Mouse (Mus musculus) heart, postnatal 10 days (tissue): Measurements from ENCODE around the gene Hmg20b. TPM values are rescaled to one million over a fixed set of nuclear protein-coding genes. Genes with fewer than 3 reads are reported as not detected.

ENCODE experiments used
- DNase-seq, 2 experiments: peaks; one replicate each; pipeline ENCODE4 v3.0.0; 2021
- intact Hi-C: fragments of 180-260 bp; cut with DNase I; formaldehyde crosslinking; loops from one replicate; pipeline ENCODE4 v1.15.1; 2025
- total RNA-seq, 2 experiments: library from RNA; stranded (reverse); gene quantifications; 2 replicates each; pipeline ENCODE4 v1.2.3; 2021

Hmg20b gene
- total RNA-seq, result 100 to 1,000 TPM in 1 of 2 experiments, 10 to 100 TPM in 1; 88.1 to 105 TPM

DNA sequence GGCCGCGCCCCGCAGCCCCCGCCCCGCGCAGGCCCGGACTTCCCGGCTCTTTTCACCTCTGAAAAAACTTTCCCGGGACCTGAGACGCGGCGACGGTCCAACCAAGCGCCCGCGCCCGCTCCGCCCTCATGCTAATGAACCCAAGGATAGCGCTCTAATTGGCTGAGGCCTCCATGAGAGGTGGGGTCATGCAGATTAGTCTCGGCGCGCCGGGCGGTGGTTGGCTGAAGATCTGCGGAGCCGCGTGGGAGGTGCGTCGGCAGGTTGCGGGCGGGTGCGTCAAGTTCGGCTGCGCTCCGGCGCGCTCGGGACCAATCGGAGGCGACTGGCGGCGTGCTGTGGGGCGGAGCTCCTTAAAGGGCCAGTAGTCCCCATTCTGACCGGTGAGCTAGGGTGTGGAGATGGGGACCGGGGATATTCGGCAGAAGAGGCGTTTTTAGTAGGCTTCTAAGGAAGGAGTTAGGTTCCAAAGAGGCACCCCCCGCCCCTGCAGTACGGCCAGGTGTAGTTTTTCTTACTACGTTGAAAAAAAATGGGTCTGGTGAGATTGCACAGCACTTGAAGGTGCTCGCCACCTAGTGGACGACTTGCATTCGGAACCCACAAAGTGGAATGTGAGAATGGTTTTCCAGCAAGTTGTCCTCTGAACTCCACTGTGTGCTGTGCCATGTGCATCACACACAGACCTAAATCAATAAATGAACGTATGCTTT lies at the start of gene Hmg20b:
Gene Hmg20b (minus strand): TSS at position 130 of the 713 bp plus-strand sequence.
- DNase-seq, result peak; percentile 99 to 100
- intact Hi-C loops, result no loop called here

DNA sequence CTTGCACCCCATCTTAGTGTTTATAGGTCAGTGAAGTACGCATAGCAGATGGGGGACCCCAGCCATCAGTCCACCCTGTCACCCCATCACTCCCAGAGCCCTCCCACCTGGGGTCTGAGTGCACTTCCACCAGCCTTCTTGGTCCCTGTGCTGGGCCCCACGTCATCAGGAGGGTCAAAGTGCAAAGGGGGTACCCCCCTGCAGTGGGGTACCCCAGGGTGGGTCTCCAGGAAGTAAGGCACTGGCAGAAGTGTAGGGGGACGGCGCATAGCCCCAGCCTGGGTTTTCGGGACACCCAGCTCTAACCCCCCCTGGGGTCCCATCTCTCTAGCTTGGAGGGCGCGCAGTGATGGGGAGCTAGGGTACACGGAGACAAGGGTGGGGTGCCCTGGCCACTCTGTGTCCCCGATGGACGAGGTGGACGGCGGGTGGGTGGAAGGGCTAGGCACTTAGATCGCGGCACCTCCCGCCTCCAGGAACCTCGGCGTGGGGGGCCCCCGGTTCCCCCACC lies 49.6 kb upstream of the Hmg20b start:
- intact Hi-C loops, result no loop called here
- no peak for DNase-seq

- no peak for DNase-seq
- intact Hi-C loops, result no loop called here
Observed at GRCm38 (mm10) chr10:81399296-81399695, 49.0 kb upstream of the Hmg20b start.

DNA sequence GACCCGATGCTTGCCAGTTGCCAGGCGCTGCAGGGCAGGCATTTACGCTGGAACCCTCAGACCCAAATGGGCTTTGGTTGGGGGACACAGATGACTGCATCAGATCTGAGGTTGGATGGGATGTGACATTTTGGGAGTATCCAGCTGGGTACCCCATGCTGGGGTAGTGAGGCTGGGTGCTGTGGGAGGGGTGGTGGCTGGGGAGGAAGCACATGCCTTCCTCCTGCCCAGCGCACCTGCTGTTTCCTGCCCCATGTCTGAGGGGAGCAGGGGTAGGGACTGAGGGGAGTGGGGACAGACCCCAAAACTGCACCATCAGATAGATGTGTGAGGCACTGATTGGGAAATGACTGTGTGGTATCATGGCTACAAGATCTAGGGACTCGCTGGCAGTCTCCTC lies 46.5 kb upstream of the Hmg20b start:
- DNase-seq, result no peak
- intact Hi-C loops, result no loop called here

- intact Hi-C loops, result loop anchor here (2.0 kb wide), 1 partner anchor 45 kb away; no protein-coding TSS in a partner anchor
Observed at GRCm38 (mm10) chr10:81395865-81396264, 45.6 kb upstream of the Hmg20b start.

GRCm38 (mm10) chr10:81395127-81395526 lies 44.8 kb upstream of the Hmg20b start:
- intact Hi-C loops, result loop anchor here (2.0 kb wide), 1 partner anchor 46 kb away; no protein-coding TSS in a partner anchor
- peak; percentile 75 to 89 for DNase-seq

More at GRCm38 (mm10) chr10:81395865-81396264, 45.6 kb upstream of the Hmg20b start:
- no peak for DNase-seq

GRCm38 (mm10) chr10:81393456-81394063 lies 43.3 kb upstream of the Hmg20b start:
- peak; percentile 50 to 60 for DNase-seq
- intact Hi-C loops, result loop anchor here (2.0 kb wide), 1 partner anchor 47 kb away; no protein-coding TSS in a partner anchor

DNA sequence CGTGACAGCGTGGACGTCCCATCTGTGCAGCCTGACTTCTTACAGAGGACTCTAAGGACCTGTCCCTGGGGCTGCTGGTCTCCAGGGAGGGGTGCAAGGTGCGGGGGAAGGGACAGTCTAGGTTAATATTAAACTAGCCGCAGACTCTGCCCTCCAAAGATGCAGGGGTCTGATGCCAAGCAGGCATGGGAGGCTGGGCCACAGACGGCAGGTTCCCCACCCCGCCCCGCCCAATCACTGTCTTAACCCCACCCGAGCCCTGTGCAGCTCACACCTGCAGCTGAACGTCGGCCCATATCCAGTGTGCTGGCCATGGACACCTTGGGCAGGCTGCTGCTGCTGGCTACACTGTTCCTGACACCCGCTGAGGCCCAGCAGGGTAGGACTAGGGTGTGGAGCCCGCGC lies 42.5 kb upstream of the Hmg20b start, which contains the start of gene Smim24:
Gene Smim24 (plus strand): TSS at position 271 of the 405 bp plus-strand sequence.
- no peak for DNase-seq
- intact Hi-C loops, result no loop called here

DNA sequence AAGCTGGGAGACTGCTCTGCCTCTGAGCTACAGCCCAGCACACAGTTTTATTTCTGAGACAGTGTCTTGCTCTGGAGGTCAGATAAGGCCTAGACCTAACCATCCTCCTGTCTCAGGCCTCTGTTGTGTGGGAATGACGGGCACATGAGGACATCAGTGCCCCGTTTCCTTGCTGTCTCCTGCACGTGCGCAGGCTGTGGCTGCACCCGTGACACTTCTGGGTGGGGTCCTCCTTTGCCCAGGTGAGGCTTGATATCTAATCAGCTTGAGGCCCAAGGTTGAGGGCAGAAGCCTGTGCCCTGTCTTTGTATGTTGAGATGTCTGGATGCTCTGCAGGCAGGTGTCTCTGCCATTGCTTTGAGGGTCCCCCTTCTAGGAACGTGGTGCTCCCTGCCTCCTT lies 42.0 kb upstream of the Hmg20b start:
- intact Hi-C loops, result no loop called here
- DNase-seq, result no peak

DNA sequence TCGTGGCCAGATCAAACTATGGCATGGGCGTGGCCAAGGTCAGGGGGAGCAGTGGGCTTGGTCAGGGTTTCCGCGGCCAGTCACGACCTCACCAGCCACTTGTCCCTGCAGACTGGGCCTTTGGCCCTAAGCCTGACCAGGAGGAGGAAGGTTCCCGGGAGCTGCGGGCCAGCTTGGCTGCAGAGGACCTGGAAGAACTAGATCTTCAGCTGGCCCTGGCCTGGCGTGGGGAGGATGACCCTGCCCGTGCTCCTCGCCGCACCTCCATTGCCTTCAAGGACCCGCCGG lies 40.3 kb upstream of the Hmg20b start:
- intact Hi-C loops, result loop anchor here (2.0 kb wide), 1 partner anchor 16 kb away; no protein-coding TSS in a partner anchor
- DNase-seq, result no peak

DNA sequence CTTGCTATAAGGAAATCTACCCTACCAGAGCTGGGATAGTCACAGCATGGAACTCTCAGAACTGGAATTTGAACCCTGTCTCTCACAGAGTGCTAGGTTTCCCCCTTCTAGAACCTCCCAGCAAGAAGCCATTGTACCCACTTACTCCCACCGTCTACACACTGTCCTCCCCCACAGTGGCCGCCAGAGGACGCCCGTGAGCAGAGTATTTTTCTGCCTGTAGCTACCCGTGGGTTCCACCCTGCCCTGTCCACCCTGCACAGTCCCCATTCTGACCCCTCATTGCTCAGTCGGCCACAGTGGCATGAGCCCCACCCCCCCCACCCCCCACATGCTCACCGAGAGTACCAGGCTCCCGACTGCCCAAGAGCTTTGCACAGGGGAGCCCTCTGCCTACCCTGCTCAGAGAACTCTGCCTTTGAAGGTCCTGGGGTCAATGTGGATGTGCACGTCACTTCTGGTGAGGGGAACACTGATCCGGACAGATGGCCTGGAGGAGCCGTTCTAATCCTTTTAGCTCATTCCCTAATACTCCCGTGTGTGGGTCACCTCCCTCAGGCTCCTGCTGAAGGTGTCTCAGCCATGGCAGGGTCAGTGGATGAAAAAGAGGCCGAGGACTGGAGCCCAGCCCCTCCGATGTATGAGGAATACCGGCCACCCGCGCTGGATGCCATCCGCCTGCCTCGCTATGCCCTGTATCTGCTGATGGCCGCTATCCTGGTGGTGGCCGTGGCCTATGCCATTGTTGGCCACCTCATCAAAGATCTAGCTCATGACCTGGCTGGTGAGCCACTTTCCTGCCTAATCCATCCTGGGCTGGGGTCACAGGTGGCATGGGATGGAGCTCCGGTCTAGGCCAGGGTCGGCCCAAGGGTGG lies 39.8 kb upstream of the Hmg20b start:
- intact Hi-C loops, result loop anchor here (1.0 to 5.0 kb wide), 3 partner anchors 17 to 152 kb away; no protein-coding TSS in a partner anchor
- peak; percentile 82 to 90 for DNase-seq

DNA sequence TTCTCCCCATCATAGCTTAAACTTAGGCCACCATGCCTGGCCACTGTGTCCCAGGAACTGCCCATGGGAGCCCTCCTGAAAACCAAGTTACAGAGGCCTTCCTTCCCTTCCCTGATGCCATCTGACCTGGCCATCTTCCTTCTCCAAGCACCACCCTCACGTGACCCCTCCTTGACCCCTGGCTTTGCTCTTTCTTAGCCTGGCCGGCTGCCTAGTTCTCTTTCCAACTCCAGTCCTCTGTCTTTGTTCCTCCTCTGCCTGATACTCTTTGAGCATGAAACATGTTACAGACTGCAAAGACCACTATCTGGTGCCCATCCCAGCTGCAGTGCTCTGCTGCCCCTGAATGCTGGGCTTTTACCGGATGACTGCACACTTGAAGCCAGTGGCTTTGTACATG lies 39.1 kb upstream of the Hmg20b start:
- intact Hi-C loops, result loop anchor here (1.0 to 5.0 kb wide), 2 partner anchors 61 to 153 kb away; no protein-coding TSS in a partner anchor
- peak in 1 of 2 experiments; percentile 32 for DNase-seq

- DNase-seq, result no peak
- intact Hi-C loops, result loop anchor here (1.0 to 5.0 kb wide), 2 partner anchors 62 to 154 kb away; no protein-coding TSS in a partner anchor
Observed at GRCm38 (mm10) chr10:81388505-81389055, 38.3 kb upstream of the Hmg20b start, which contains the start of gene Gm48552. TSS of gene Gm48552 (plus strand) at chr10:81389005.

GRCm38 (mm10) chr10:81387716-81388115 lies 37.4 kb upstream of the Hmg20b start:
- no peak for DNase-seq
- intact Hi-C loops, result loop anchor here (5.0 kb wide), 1 partner anchor 155 kb away; no protein-coding TSS in a partner anchor

- DNase-seq, result no peak
- intact Hi-C loops, result loop anchor here (5.0 kb wide), 1 partner anchor 157 kb away; no protein-coding TSS in a partner anchor
Observed at GRCm38 (mm10) chr10:81385603-81386306, 35.5 kb upstream of the Hmg20b start.

DNA sequence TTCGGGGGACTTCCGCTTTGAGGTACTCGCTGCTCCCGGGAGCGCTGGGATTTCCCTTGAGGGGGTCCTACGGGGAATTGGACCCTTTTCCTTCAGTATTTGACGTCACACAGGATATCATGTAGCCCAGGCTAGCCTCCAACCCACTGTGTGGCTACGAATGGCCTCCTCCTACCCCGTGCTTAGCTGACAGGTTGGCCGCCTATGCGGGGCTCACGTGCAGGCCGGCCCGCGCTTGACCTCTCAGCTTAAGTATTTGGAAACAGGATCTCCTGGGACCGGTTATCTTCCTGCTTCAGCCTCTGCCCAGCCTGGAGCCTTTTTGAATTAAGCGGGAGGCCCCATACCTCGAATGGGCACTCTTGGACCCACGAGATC lies 34.3 kb upstream of the Hmg20b start:
- DNase-seq, result no peak
- intact Hi-C loops, result no loop called here

DNA sequence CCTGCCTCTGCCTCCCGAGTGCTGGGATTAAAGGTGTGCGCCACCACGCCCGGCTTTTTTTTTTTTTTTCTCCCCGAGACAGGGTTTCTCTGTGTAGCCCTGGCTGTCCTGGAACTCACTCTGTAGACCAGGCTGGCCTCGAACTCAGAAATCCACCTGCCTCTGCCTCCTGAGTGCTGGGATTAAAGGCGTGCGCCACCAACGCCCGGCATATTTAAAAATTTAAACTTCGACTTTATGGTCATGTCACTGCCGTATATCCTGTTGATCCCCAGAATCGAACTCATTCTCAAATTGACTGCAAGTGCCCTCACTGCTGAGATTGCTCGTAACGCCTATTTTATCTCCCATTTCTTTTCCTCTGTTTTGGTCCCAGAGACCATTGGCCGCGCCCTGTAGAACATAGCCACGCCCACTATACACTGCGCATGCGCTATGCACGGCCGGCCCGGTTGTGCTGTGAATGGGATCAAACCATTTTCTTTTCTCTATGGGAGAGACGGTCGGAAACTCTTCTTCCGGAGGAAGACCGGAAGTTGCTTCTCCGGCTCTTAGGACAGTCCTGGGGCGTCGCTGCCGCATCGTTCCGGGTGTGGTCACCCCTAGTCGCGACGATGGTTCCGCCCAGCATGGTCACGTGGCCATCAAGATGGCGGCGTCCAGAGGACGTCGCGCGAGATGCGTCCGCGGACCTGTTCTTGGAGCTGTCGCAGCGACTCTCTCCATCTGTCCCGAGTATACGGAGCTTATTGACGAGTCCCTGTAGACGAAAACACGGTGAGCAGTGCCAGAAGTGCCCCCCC lies 33.7 kb upstream of the Hmg20b start, which contains the start of the genes Dohh and Gm48551:
Gene Dohh (plus strand): TSS at position 627 of the 803 bp plus-strand sequence.
Gene Gm48551 (plus strand): TSS at position 665 of the 803 bp plus-strand sequence.
- intact Hi-C loops, result no loop called here
- peak; percentile 99 to 100 for DNase-seq

DNA sequence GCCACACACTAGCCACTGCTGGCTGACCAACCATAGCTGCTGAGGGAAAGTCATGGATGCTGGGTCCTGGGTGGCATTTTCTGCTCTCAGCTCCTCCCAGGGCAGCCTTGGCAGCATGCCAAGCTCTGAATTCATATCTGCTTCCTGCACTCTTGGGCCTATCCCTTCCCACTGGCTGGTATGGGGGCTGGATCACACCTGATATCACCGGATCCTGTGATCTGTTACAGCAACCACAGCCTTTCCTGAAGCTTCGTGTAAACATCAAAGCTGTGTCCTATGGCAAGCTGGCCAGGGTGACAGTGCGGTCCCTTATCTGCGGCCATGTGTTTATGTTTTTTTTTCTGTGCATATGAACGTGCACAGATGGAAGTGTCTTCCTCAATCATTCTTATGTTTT lies 31.8 kb upstream of the Hmg20b start:
- intact Hi-C loops, result no loop called here
- DNase-seq, result peak in 1 of 2 experiments; percentile 23
